Mouse (Mus musculus) CH12.LX (cell line): ENCODE measurements at regions not wholly inside any gene's neighbourhood (a gene's known extent, or its start where the extent isn't known, plus 50 kb on each side); places are given as distances from the start of the nearest gene placed in this dataset.

ENCODE experiments used
- CHD1 ChIP-seq: IDR thresholded peaks from 2 replicates; pipeline ENCODE4 v1.6.1; 2012; ENCODE audit warnings: low read depth, low read length, improper control_type of control experiment, inconsistent platforms
- CTCF ChIP-seq, 2 experiments: IDR thresholded peaks in 1 of 2; conservative IDR thresholded peaks in 1 of 2; 2 replicates each; pipeline ENCODE4 v1.5.1; 2011 to 2012; ENCODE audit warnings: low read depth in 2 of 2, low read length in 2 of 2, improper control_type of control experiment in 1 of 2, inconsistent platforms in 1 of 2, mild to moderate bottlenecking in 1 of 2, moderate library complexity in 1 of 2
- EP300 ChIP-seq: IDR thresholded peaks from 2 replicates; pipeline ENCODE4 v1.6.1; 2011; ENCODE audit warnings: low read length, improper control_type of control experiment
- IRF4 ChIP-seq: IDR thresholded peaks from 2 replicates; pipeline ENCODE4 v1.6.1; 2014; ENCODE audit warnings: low read depth, mild to moderate bottlenecking, inconsistent platforms, low read length, improper control_type of control experiment
- JUN ChIP-seq: IDR thresholded peaks from 2 replicates; pipeline ENCODE4 v1.6.1; 2011; ENCODE audit warnings: low read depth, mild to moderate bottlenecking, low read length, improper control_type of control experiment, moderate library complexity; ENCODE audit not compliant: insufficient read depth
- KAT2A ChIP-seq: IDR thresholded peaks from 2 replicates; pipeline ENCODE4 v1.6.1; 2012; ENCODE audit warnings: low read length, improper control_type of control experiment, inconsistent platforms; ENCODE audit not compliant: insufficient replicate concordance
- MAFK ChIP-seq: IDR thresholded peaks from 2 replicates; pipeline ENCODE4 v1.6.1; 2011; ENCODE audit warnings: low read length, improper control_type of control experiment; ENCODE audit not compliant: insufficient replicate concordance
- MEF2A ChIP-seq: IDR thresholded peaks from 2 replicates; pipeline ENCODE4 v1.6.1; 2014; ENCODE audit warnings: low read depth, mild to moderate bottlenecking, inconsistent platforms, low read length, improper control_type of control experiment, borderline replicate concordance
- POLR2A ChIP-seq: IDR thresholded peaks from 2 replicates; pipeline ENCODE4 v1.6.1; 2011; ENCODE audit warnings: low read depth, mild to moderate bottlenecking, improper control_type of control experiment, low read length
- POLR2AphosphoS2 ChIP-seq: IDR thresholded peaks from 2 replicates; pipeline ENCODE4 v1.6.1; 2011; ENCODE audit warnings: low read depth, low read length, improper control_type of control experiment
- TCF12 ChIP-seq: IDR thresholded peaks from 2 replicates; pipeline ENCODE4 v1.6.1; 2014; ENCODE audit warnings: low read depth, mild to moderate bottlenecking, inconsistent platforms, low read length, improper control_type of control experiment
- USF1 ChIP-seq: IDR thresholded peaks from 2 replicates; pipeline ENCODE4 v1.6.1; 2014; ENCODE audit warnings: low read depth, mild to moderate bottlenecking, inconsistent platforms, low read length, improper control_type of control experiment

DNA sequence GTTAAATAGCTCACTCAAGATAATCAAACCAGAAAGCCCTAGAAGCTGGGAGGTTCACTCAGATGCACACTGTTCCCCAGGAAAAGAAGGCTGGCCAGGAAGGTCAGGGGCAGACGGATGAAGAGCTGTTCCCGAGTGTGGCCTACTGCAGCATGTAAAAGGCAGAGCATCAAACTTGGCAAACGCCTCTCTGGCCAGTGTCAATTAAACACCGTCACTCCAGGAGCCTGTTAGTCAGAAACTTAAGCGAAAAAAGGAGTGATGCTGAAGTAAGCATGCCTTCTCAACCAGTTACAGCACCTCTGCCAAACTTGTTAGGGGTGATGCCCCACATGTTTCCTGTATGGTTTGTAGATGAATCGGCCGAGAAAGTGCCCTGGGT lies 360.4 kb downstream of the Fut8 start:
- TF ChIP-seq CTCF (conservative IDR thresholded peaks at IDR 0.05 in 1 of 2, IDR thresholded peaks at IDR 0.05 in 1 of 2; ENCODE audit: low read depth in 2 of 2, low read length in 2 of 2) (no peak), CHD1 (no peak), MAFK (no peak), IRF4 (no peak), POLR2AphosphoS2 (no peak), POLR2A (no peak), JUN (no peak), EP300 (no peak), MEF2A (no peak), TCF12 (no peak), KAT2A (no peak), USF1 (no peak)
